Mouse (Mus musculus) right cerebral cortex, adult 18-20 months (tissue): ENCODE measurements around the gene Prkn.

Experiments
- DNase-seq: peaks from one replicate; pipeline ENCODE4 v3.0.0; 2022; ENCODE audit warnings: mixed read lengths

Gene Prkn

DNA sequence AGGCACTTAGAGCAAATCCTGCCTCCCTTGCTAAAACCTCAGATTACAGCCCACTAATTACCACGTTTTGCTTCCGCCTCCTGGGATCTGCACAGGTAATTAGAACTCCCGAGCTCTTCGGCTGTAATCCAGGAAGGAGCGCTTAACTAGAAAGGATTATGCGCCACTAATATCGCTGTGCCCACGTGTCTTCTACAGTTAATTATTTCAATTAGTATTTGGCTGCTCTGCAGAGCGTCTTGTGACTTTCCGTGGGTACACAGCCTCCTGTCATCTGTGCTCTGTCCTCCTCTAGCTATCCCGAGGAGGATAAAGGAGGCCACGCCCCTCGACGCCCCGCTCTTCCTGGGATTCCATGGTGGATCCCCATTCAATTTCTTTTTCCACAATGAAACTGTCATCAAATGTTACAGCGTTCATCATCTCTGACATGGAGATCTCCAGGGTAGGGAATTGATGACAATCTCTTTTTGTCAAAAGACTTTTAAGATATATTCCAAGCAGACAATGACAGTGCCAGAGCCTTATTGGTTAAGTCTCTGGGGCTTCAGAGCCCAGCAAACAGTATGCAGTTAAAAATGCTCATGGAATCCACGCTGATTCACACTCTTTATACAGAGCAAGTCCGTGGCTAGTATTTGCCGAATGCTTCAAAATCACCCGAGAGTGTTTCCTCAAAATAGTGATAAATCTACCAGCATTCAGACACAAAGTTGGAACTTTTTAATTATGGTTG lies 824.6 kb downstream of the Prkn start:
- no peak for DNase-seq

DNA sequence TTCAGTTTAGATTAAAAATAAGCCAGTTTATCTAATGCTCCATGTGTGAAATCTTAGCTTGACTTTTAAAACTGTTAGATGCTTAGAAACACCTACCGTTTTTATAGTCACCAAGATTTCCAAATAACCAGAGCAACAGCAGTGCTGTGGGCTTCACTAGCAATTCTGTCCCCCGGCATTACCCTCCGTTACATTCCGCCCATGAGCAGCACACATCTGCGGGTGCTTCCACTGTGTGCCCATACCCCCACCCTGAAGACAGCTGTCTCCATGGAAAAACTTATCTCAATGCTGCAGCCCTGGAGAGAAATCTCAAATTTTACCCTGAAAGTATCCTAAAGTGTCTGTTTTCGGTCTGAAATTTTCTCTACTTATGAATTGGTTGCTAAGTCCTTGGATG lies 839.5 kb downstream of the Prkn start:
- peak; percentile 28 for DNase-seq

DNA sequence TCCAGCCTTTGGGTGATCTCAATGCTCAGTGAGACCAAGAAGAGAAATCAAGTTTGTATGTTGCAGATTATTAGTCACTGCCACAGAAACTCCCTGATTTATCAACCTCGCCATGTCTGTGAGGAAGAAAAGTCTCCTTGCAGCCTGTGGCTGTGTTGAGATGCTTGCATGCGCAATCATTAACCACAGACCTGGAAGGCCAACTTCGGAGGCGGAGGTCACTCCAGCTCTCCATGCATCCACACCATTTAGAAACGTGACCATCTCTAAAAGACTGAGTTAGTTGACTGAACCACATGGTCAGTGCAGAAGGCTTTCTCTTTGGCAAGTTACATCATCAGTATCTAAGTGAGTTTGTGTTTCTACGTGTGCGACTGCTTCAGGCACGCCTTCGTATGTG lies 840.3 kb downstream of the Prkn start:
- no peak for DNase-seq

DNA sequence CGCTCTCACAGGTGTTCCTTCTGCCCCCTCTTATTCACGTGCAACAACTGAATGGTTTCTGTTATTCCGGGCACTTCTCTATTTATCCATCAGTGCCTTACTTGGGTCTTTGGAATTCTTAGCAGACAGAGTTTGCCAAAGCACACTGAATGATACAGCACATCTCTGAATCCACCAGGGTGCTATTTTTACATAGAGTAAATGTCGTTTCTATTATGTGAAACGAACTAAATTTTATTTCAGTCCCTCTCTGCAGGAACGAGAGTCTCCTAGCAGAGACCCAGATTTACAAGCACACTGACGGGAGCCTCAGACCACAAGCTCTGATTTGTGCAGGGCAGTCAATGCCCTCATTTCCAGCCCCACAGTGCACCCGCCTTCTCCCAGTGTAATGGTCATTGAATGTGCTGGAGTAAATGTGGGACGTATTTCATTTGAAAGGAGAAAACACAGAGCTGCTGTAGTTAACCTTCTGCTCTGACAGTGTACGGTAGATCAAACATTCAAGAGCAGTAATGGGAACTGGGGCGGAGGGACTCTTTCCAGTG lies 841.7 kb downstream of the Prkn start:
- peak; percentile 13 for DNase-seq

DNA sequence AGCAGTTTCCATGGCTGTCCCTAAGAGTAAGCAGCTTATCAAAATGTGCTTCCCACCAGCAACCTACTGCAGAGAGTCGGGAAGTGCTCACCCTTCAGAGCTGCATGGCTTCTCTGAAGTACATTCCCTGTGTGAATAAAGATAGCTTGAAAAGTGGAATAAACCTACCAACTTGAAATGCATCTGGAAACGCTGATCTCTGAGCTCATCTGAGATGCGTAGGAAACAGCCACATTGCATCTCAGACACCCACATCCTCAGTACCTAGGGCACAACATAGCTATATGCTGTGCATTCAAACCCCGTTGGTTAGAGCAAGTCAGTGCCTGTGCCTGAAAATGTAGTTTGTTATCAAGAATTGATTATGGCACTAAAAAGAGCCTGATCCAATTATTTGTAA lies 864.8 kb downstream of the Prkn start:
- peak; percentile 26 for DNase-seq

DNA sequence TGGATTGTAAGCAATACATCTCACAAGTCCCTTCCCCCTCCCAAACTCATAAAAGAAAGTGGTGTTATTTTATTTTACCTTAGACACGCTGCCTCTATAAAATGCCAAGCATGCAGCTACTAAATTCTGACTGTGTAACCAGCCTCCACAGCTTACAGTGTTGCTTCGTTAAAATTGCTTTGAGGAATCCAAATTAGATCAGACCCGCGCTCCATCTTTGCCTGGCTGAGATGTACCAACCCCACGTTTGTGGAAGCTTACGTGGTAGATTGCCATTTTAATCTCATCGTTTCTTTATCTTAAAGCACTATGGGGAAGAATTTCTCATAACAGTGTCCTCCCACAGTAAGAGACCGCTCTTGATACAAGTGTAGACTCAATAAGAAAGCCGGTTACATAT lies 865.6 kb downstream of the Prkn start:
- DNase-seq: peak; percentile 20

DNA sequence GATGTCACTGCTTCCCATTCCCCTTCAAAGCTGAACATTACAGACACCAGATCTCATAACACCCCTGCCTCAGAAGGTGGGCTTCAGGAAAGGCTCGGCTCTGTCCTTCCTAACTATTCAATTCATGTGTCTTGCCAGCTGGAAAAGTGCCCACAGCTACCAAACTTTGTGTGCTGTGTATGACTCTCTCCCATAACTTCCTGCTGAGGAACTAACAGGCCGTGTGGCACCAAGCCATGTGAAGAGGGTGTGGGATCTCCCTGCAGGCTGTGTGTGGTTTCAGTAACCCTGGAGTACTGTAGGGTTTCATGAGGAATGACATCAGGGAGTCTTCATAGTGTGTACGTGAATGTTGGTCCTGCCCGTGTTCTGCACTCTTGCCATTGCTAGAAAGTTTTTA lies 871.9 kb downstream of the Prkn start:
- DNase-seq: no peak

DNA sequence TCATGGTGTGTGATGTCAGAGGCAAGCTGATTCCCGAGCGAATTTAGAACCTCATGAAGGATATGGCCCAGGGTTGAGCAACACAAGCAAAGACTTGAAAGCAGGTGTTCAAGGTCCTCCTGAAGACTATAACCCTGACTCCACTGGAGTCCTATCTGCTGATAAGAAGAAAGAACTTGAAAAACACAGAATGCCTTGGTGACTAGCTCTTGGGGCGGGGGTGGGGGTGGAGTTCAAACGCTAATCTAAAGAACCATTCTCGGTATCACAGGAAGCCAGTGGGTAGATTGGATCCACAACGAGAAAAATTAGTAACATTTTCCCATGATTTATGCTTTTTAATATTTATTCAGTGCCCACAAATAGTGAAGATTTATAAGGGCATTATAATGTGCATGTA lies 879.6 kb downstream of the Prkn start:
- DNase-seq: no peak

DNA sequence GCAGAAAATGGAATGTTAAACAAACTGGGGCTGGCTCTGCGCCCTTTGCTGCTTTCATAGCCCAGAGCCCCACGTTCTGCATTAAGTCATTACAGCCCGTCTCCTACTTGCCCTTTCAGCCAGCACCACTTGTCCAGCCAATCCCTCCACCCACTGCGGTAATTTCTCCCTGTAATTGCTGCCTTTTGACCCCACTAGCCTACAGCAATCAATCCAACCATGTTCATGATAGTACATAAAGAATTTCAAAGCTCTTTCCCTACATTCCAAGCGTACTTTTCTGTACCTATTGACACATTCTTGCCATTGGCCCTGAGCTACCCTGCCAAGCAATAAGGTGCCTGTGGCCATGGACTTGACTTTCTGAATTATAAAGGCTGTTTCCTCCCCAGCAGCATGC lies 881.7 kb downstream of the Prkn start:
- DNase-seq: no peak

DNA sequence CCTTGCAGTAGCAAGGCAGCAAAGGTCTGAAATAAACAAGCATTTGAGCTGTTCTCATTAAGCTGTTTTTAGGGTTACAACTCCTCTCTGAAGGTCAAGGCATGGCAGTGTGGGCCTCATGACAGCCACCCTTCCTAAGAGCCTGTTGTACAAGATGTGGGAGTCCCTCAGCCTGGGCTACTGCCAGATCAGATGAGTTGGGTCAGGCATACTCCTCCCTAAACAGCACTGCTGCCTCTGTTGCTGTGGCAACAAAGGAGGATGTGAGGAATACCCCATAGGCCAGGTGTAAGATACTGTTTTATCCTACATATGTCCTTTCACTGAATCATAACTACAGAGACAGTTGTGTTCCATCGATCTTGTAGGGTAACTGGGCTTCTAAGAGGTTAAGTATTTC lies 882.3 kb downstream of the Prkn start:
- peak; percentile 10 for DNase-seq

DNA sequence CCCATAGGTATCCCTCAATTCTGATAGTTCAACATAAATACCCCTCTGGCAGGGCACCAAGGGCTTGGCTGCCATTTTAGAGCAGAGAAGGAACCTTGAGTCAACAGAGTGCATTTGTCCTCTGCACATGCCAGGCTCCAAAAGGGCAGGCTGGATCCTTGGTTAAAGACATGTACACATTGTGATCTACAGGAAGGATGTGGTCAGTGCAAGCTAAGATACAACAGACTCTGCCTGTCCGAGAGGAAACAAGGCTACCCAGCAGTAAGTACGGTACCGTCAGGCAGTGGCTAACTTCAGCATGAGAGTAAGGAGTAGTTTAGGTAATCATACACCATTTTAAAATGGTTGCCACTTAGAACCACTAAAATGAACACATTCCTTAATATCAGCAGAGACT lies 884.0 kb downstream of the Prkn start:
- no peak for DNase-seq

DNA sequence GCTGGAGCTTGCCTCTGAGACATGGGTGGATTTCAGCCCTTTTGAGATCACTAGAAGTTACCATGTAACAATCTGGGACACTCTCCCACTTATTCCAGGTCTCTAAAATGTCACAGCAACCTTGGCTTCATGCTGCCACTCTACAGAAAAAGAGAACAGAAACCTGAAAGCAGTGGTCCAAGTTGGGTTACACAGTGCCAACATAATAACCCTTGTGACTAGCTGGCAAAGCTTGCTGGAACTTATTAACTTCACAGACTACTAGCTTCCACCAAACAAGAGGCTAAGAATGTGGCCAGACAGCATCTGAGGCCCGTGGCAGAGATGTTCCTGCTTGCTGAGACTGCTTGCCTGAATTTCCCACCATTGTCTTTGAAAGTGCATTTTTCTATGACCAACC lies 886.9 kb downstream of the Prkn start:
- no peak for DNase-seq

DNA sequence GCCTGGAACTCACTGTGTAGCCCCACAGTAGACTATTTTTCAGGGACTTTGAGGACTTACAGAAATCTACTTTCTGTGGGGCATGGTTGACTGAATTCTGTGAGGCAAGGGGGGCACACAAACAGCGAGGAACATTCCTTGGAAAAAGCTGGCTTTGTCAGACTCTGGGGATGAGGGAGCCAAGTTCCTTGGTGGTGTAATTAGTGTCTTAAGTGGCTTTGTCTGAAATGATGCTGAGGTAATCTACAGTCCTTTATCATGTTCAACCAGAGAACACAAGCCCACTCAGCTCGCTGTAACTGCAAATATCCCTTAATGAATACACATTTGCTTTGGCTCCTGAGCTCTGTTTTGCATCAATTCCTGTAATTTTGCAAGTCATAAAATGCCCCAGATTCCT lies 888.1 kb downstream of the Prkn start:
- no peak for DNase-seq

DNA sequence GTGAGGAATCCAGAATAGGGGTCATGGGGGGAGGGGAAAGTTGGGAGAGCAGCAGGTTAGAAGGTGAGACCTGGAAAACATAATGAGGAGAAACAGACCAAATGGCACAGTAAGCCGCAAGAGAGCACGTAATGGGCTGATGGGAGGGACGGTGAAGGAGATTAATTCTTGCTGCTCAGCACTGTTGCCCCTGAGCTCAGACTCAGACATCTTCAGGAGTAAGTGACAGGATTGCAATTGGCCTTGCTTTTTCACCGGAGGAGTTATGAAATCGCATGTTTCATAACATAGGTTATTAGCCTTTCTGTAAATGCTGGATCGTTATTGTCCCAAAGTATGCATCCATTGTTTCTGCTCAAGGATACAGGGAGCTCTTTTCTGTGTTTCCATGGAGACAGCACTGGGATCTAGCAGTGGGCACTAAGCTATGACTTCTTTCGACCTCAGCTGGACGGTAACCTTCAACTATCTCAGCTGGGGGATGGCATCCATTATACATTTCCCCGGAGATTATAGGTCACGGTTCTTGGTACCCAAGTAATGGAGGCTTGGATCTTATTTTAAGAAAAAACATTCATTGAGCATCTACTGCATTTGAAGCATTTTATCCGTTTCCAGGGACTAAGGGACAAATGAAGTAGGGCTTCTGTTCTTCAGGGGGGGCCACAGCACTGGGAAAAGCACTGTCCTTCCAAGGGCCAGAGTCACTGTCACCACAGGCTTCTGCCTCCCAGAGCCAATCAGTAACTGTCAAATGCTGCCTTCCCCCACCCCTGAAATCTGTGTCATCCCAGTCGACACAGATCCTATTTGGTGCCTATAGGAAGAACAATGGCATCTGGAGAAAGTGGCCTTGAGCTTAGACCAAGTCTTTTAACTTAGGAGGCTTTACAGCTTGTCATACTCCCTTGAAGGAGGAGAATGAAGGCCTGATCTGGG lies 890.7 kb downstream of the Prkn start:
- DNase-seq: no peak

DNA sequence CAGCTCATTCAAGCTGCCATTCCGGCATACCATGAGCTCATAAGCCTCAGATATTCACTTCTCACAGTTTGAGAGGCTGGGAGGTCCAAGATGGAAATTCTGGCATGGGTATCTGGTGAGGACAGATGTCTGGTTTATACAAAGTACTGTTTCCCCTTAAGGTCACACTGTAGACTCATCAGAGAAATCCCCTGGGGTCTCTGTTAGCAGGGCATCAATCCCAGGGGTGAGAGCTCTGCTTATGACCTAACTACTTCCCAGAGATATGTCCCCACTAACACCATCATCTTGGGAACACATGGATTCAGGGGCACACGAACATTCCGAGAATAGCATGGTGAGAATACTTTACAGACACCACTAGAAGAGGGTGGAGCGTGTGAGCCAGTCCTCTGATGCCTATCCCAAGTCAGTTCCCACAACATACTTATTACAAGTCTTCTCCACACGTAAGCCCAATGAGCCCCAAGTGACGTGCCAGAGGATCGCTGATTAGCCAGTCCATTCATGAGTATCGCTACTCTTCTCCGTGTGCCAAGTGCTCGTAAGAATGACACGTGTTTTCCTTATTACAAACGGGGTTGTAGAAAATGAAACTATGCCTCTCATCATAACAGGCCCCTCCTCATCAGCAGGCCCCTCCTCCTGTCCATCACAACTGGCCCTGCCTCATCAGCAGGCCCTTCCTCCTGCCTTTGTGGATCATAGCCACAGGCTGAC lies 895.1 kb downstream of the Prkn start:
- no peak for DNase-seq

DNA sequence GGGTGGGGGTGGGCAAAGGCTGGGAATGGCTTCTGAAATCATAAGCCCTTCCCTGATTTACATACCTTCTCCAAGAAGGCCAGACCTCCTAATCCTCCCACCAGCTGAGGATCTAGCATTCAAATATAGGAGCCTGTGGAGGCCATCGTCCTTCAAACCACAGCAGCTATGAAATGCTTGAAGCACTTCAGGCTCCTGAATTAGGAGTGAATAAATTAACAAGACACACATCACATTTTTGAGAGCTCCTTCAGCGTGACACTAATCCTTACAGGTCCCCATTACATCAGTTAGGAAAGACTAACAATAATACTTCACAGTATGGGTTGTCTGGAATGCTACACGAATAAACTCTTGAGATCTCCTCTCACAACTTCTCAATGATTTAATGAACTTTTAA lies 896.3 kb downstream of the Prkn start:
- DNase-seq: no peak

DNA sequence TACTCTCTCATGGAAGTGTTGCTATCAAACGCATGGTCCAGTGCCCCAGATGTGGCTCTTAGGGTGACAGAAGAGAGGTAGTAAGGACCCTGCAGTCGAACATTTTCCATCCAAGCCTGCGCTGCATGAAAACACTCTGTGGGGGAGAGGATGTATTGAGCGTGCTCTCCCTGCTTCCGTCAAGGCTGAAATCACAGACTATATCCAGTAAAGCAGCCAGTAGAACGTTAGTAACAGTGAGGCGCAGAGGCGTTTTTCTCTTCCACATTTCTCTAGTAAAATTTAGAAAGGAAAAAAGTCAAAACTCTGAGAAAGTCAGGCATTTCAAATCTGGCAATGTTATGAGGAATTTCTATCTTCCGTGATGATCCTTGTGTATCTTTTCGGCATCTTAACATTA lies 897.7 kb downstream of the Prkn start:
- no peak for DNase-seq

DNA sequence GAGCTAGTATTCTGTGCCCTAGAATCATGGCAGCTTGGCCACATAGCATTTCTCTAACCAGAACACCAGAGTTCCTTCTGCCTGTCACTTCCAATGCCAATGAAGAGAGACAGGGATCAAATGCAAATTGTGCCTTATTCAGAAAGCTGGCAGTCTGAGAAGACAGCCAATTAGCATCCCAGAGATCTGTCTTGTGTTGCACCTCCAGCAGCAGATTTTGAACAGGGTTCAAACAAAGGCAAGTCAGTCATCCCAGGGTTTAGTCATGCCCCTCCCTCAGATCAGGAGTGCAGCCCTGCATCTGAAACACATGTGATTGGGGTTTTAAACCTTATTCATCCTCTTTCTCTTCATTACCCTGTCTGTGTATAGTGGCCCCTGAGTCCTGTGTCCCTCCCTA lies 900.5 kb downstream of the Prkn start:
- DNase-seq: no peak

DNA sequence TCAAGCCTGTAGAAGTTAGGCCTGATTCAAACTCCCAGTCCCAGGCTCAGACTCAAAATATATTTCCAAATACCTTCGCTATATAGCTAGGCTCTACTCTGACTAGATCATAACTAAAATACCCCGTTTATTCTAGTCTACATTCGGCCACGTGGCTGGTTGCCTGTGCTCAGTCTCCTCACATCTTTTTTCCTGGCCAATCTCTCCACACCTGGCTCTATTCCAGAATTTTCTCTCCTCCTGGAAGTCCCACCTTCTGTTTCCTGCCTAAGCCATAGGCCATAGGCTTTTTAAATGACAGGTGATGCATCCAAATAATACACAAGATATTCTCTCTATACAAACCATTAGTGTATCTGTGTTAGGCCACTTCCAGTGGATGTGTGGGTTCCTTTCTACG lies 901.0 kb downstream of the Prkn start:
- DNase-seq: no peak

DNA sequence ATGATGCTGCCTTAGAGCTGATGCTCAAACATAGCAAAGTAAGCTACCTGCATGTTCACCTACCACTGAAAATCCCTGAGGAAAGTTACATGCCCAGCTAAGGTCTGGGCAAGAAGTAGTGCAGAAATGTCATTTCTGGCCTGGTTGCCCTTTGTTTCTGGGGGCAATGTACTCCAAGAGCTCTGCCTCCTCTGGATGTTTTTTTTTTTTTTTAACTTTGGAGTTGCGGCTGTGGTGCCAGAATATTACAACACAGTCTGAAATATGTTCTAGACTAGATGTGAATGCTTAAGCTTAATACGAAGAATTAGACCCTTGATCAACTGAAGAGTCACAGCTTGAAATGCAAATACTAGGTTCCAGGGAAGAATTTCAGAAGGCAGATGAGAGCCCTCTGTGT lies 911.1 kb downstream of the Prkn start:
- DNase-seq: no peak

DNA sequence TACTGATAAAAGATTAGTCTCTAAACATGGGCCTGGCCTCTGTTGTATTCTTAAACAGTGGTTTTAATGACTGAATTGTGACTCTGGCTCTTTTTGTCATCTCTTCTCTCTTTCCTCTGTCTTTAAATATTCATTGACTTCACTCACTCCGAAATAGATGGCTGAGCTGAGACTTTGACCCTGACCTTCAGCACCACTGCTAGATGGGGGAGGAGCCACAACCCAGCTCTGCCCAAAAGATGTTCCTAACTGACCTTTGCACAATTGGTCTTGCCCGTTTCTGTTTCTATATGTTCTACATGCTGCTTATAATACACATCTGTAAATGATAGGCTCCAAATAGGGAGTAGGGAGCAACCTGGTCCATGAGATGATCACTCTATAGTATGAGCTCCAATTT lies 912.5 kb downstream of the Prkn start:
- DNase-seq: no peak

DNA sequence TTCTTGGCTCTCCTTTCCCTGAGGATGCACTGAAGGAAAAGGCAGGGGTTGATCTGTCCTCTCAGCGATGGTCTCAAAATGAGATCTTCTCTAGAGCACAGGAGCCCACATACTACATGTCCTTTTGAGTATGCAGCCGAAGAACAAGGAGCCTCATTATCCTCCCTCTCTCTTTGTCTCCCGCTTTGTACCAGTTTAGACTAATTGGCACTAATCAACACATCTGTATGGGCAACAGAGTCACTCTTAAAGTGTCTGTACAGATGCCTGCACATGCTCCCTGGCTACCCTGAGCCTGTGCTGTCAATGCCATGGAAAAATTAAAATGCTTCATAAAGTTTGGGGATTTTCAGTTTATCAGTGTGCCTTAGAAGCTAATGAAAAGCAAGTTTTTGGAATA lies 924.9 kb downstream of the Prkn start:
- no peak for DNase-seq

DNA sequence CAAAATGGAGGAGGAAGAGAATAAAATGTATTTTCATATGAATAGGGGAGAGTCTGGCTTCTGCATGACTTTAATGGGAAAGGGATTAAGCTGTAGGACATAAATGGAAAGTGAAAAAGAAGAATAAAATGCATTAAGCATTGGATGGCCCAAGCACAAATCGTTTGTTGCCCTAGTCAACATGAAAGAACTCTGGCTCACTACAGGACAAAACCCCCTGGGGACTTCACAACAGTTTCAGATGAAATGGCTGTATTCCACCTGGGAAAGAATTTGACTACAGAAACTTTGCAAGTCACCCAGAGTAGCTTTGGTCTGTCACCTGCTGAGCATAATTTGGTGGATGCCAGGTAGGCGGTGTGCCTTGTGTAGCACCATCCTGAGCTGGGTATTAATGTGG lies 925.4 kb downstream of the Prkn start:
- no peak for DNase-seq
